Mouse (Mus musculus) midbrain, embryonic 14.5 days (tissue): Measurements from ENCODE around the gene Adamtsl2. TPM values are rescaled to one million over a fixed set of nuclear protein-coding genes. Genes with fewer than 3 reads are reported as not detected.

Source experiments
- ATAC-seq: fragments of 200-750 bp; cut with Nextera tagmentation; 2 replicates; pipeline ENCODE4 v1.8.0; 2017; ENCODE audit warnings: moderate number of reproducible peaks, moderate library complexity; ENCODE audit not compliant: low FRiP score, low TSS enrichment
- DNase-seq: peaks from one replicate; pipeline ENCODE4 v3.0.0-alpha.2; 2015
- H3K27ac ChIP-seq: fragments of 300-500 bp; sonication (generic); replicated peaks from 2 replicates; pipeline ENCODE4 v1.5.1; 2014; ENCODE audit warnings: mild to moderate bottlenecking, low read depth, low read length, moderate library complexity
- H3K27me3 ChIP-seq: fragments of 300-500 bp; sonication (generic); 2 replicates; pipeline ENCODE4 v1.6.1; 2014; ENCODE audit warnings: low read length, control low read depth, mixed read lengths; ENCODE audit not compliant: control insufficient read depth, insufficient read depth
- H3K36me3 ChIP-seq: fragments of 300-500 bp; sonication (generic); 2 replicates; pipeline ENCODE4 v1.6.1; 2014; ENCODE audit warnings: low read length, control low read depth; ENCODE audit not compliant: control insufficient read depth, insufficient read depth
- H3K4me1 ChIP-seq: fragments of 300-500 bp; sonication (generic); 2 replicates; pipeline ENCODE4 v1.6.1; 2014; ENCODE audit warnings: mild to moderate bottlenecking, antibody characterized with exemption, low read length, control low read depth; ENCODE audit not compliant: control insufficient read depth, insufficient read depth
- H3K4me2 ChIP-seq: fragments of 300-500 bp; sonication (generic); 2 replicates; pipeline ENCODE4 v1.6.1; 2014; ENCODE audit warnings: mild to moderate bottlenecking, low read length, moderate library complexity
- H3K4me3 ChIP-seq: fragments of 300-500 bp; sonication (generic); replicated peaks from 2 replicates; pipeline ENCODE4 v1.5.1; 2014; ENCODE audit warnings: low read depth, low read length
- H3K9ac ChIP-seq: fragments of 300-500 bp; sonication (generic); replicated peaks from 2 replicates; pipeline ENCODE4 v1.6.1; 2014; ENCODE audit warnings: mild to moderate bottlenecking, low read length, moderate library complexity
- H3K9me3 ChIP-seq: fragments of 300-500 bp; sonication (generic); 2 replicates; pipeline ENCODE4 v1.6.1; 2016; ENCODE audit warnings: low read length, control low read depth, mixed read lengths; ENCODE audit not compliant: control insufficient read depth
- WGBS: fragments of 180-500 bp; shearing (Covaris S2); extraction: QIAGEN DNeasy Blood & Tissue Kit; methylation state at CpG from one replicate; pipeline ENCODE4 v1.1.7; 2014; 5-methylcytosine and 5-hydroxymethylcytosine counted together
- polyA plus RNA-seq: library from polyadenylated mRNA; unstranded; fragments of >200 nt; fragmentation: Nextera tagmentation; extraction: Ambion mirVana; gene quantifications from 2 replicates; pipeline ENCODE4 v1.2.1, GENCODE M21; 2014

The Adamtsl2 gene
- polyA plus RNA-seq, 1 experiment from 2014 or later: 7.6 TPM

DNA sequence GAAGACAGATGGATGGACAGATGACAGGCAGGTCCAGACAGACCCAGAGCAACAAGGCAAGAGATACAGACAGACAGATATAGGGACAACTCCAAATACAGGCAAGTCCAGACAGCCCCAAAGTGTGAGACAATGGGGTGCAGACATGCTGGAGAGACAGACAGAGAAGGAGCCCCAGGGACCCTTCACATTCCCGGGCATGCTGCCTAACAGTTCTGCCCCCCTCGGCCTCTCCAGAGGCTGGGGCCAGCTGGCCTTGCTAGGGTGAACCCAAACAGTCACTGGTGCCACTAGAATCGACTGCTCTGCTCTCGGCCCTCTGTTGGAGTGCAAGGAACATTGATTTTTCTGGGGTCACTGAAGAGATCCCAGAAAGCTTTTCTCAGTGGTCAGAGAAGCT, 39.3 kb downstream of the Adamtsl2 start:
- Histone ChIP-seq H3K4me3 (no peak overlapping the region), H3K27ac (no peak overlapping the region), H3K36me3 (no peaks in the 10 kb centered on the region), H3K4me2 (no peak overlapping the region), H3K4me1 (peaks cover 22% of the 10 kb centered on the region; the same call in 1 of the 2 replicates), H3K9me3 (no peaks in the 10 kb centered on the region), H3K27me3 (no peaks in the 10 kb centered on the region), H3K9ac (no peak overlapping the region)
- ATAC-seq (no peak), DNase-seq (no peak)
- 69% methylated on average over 4 of the region's 4 CpGs for WGBS

DNA sequence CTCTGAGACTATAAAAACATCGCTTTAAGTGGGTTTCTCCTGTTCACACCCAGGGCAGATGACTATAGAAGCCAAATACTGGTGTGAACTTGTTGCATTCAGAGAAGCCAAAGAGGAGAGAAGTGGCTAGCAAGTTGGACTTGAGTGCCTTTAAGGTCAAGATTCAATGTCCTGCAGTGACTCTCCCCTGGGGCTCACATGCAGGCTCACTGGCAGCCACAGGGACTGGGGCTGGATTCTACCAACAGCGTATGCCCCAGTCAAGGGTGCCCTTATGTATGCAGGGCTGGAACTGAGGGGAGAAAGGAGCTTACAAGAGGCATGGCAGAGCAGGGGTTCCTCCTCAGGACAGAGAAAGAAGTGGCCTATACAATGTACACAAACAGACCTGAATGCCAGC, 40.6 kb downstream of the Adamtsl2 start:
- DNase-seq: no peak
- Histone ChIP-seq H3K27ac (no peak overlapping the region), H3K9me3 (no peaks in the 10 kb centered on the region), H3K4me3 (no peak overlapping the region), H3K27me3 (no peaks in the 10 kb centered on the region), H3K4me1 (peaks cover 22% of the 10 kb centered on the region; the same call in 1 of the 2 replicates), H3K9ac (no peak overlapping the region), H3K4me2 (no peak overlapping the region), H3K36me3 (no peaks in the 10 kb centered on the region)
- no peak for ATAC-seq
- 90% methylated on average over 2 of the region's 2 CpGs for WGBS

DNA sequence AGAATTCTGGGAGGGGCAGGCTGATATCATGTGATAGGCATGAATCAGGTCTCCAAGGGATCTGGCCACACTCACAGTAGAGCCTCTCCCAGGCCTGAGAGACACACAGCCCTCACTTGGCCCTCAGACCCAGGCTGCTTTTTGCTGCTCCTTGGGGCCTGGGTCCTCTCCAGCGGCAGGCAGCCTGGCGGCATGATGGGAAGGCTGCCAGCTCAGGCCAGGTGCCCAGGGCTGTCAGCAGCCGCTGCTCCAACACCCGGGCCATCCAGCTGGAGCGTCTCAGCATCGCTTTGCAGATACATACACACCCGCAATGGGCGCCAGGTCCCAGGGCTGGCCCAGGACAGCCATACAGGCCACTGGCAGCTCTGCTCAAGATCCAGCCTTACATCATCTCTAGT, 41.1 kb downstream of the Adamtsl2 start:
- WGBS: 78% methylated on average over 8 of the region's 8 CpGs
- H3K4me2 ChIP-seq: no peak overlapping the region
- H3K27ac ChIP-seq: no peak overlapping the region
- H3K27me3 ChIP-seq: no peaks in the 10 kb centered on the region
- peaks cover 22% of the 10 kb centered on the region; the same call in 1 of the 2 replicates for H3K4me1 ChIP-seq
- H3K36me3 ChIP-seq: no peaks in the 10 kb centered on the region
- H3K4me3 ChIP-seq: no peak overlapping the region
- ATAC-seq (no peak), DNase-seq (peak; percentile 43)
- no peak overlapping the region for H3K9ac ChIP-seq
- no peaks in the 10 kb centered on the region for H3K9me3 ChIP-seq

DNA sequence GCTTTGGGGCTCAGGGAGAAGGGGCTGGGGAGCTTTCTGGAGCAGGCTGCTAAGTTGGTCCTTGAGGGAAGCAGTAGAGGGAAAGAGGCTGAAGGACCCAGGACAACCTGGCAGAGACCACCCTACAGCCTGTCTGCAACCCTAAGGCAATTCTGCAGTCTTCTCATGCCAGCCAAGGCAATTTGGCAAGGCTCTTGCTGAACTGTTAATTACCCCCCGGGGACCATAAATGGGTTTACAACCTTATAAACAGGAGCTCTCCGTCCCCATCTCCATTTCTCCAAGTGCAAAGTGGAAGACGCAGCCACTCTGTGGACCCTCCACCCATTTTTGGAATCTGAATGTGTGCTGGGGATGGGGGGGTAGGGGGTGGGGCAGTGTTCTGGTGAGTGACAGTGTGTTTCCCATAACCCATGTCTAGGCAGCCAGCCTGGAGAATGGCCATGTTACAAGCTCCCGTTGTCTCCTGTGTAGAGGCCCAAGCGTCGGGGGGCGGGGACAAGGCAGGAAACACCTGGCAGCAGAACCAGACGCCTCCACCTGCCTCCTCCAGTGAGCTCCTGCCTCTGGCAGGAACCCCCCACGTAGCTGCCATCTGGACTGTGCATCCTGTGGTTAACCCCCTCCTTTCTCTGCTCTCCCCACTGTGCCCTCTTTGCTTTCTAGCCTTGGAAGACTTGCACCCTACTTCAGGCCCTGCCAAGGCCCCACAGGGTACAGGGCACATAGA, 42.6 kb downstream of the Adamtsl2 start:
- no peak overlapping the region for H3K27ac ChIP-seq
- DNase-seq: peak; percentile 53
- 41% methylated on average over 9 of the region's 9 CpGs for WGBS

DNA sequence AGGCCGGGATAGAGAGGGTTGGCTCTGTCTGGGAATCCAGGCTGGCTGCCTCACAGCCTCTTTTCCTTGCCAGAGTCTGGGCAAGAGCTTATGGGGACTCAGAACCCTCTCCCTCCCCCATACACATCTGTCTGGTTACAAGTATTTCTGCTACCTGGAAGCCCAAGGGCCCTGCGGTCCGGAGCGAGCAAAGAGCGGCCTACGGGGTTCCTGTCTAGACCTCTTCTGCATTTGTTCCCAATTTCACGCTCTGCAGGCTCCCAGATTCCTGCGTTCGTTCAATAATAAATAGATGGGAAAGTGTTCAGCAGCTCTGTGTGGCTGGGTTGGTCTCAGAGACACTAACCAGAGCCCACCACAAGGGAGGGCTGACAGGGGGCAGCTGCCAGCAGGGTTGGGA, 43.4 kb downstream of the Adamtsl2 start:
- no peak overlapping the region for H3K4me2 ChIP-seq
- no peaks in the 10 kb centered on the region for H3K9me3 ChIP-seq
- 26% methylated on average over 9 of the region's 9 CpGs for WGBS
- no peaks in the 10 kb centered on the region for H3K27me3 ChIP-seq
- no peaks in the 10 kb centered on the region for H3K36me3 ChIP-seq
- H3K9ac ChIP-seq: no peak overlapping the region
- H3K4me3 ChIP-seq: no peak overlapping the region
- ATAC-seq (no peak), DNase-seq (peak; percentile 39)
- H3K4me1 ChIP-seq: peaks cover 22% of the 10 kb centered on the region; the same call in 1 of the 2 replicates
- no peak overlapping the region; the same call in 1 of the 2 replicates for H3K27ac ChIP-seq

More for the DNA sequence above, 42.6 kb downstream of the Adamtsl2 start:
- H3K9ac ChIP-seq: no peak overlapping the region
- ATAC-seq: peak; percentile 64
- no peaks in the 10 kb centered on the region for H3K9me3 ChIP-seq
- peaks cover 22% of the 10 kb centered on the region; the same call in 1 of the 2 replicates for H3K4me1 ChIP-seq
- no peaks in the 10 kb centered on the region for H3K36me3 ChIP-seq
- no peaks in the 10 kb centered on the region for H3K27me3 ChIP-seq
- no peak overlapping the region for H3K4me2 ChIP-seq
- H3K4me3 ChIP-seq: no peak overlapping the region

DNA sequence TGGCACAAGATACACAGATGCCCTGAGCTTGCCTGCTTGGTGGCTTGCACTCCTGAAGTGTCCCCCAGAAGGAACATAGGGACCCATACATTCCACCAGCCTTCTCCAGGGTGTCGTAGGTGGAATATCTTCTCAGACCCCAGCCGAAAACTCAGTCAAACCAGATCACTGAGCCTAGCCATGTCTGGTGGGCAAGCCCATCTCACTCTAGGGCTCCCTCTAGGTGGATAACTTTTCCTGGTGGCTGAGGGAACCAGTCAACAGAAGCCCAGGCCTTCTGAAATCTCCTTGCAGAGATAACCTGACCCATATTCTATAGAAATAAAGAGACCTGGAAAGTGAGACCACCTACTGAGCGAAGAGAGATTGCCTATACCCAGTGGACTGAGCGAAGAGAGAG, 43.9 kb downstream of the Adamtsl2 start:
- H3K4me1 ChIP-seq: peaks cover 22% of the 10 kb centered on the region; the same call in 1 of the 2 replicates
- H3K36me3 ChIP-seq: no peaks in the 10 kb centered on the region
- no peaks in the 10 kb centered on the region for H3K27me3 ChIP-seq
- H3K27ac ChIP-seq: no peak overlapping the region
- WGBS: 92% methylated on average over 4 of the region's 4 CpGs
- no peak overlapping the region for H3K9ac ChIP-seq
- DNase-seq (no peak), ATAC-seq (no peak)
- no peaks in the 10 kb centered on the region for H3K9me3 ChIP-seq
- no peak overlapping the region for H3K4me2 ChIP-seq
- H3K4me3 ChIP-seq: no peak overlapping the region

DNA sequence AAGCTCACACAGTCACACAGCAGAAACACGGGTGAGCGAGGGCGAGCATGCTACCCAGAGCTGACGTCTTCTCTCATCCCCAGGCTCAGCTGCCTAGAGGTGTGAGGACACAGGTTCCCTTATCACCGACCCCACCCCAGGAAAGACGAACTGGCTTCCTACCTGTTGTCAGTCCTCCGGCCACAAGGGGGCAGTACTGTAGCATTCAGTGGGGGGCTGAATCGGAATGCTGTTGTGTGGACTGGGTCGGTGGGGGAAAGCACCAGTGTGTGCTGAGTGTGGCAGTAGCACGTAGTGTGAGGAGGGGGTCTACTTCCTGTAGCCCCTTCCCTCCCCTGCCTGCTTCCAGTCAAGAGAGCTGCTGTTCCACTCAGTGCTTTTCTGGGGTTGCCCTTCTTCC, 46.8 kb downstream of the Adamtsl2 start:
- WGBS: 42% methylated on average over 10 of the region's 10 CpGs
- Histone ChIP-seq H3K27me3 (no peaks in the 10 kb centered on the region), H3K9me3 (no peaks in the 10 kb centered on the region), H3K36me3 (no peaks in the 10 kb centered on the region), H3K4me2 (no peak overlapping the region), H3K9ac (no peak overlapping the region), H3K27ac (no peak overlapping the region), H3K4me3 (no peak overlapping the region), H3K4me1 (peaks cover 15% of the 10 kb centered on the region; the same call in 1 of the 2 replicates)
- DNase-seq (peak; percentile 33), ATAC-seq (no peak)

DNA sequence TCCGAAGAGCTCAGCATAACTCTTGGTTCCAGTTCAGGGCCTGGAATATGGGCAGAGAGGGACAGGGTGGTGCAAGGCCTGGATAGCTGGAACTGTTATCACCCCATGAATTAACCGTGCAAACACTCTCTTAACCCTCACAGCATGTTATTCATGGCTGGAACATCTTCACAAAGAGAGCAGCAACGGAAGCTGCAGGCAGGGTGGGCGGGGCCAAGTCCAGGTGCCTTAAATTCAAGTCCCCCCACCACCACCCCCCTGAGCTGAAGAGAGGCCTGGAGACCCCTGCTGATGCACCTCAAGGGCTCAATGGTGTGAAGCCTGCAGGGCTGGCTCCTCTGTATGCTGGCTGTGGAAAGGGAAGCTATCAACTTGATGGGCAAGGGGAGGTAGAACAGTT, 47.3 kb downstream of the Adamtsl2 start:
- ATAC-seq: no peak
- Histone ChIP-seq H3K4me2 (no peak overlapping the region), H3K36me3 (no peaks in the 10 kb centered on the region), H3K9ac (no peak overlapping the region), H3K27ac (no peak overlapping the region), H3K4me3 (no peak overlapping the region), H3K9me3 (no peaks in the 10 kb centered on the region), H3K4me1 (peaks cover 11% of the 10 kb centered on the region; the same call in 1 of the 2 replicates), H3K27me3 (no peaks in the 10 kb centered on the region)
- DNase-seq: no peak
- WGBS: 56% methylated on average over 4 of the region's 4 CpGs

DNA sequence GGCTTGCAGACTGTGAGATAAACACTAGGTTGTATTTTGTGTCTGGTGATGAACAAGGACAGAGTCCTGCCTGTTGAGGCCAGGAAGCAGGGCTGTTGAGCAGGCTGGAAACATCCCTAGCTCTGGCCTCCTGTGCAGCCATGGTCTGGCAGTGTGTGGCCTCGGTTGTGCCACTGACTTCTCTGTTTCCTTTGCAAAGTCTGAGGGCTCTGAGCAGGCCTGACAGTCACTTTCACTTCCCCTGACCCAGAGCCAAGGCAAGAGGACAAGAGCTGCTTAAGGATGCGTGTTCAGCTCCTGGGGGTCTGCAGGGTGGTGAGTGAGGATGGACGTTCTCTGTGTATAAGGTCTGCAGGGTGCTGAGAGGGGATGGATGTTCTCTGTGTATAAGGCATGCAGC, 49.8 kb downstream of the Adamtsl2 start:
- no peak for ATAC-seq
- no peaks in the 10 kb centered on the region for H3K27me3 ChIP-seq
- H3K36me3 ChIP-seq: no peaks in the 10 kb centered on the region
- no peak overlapping the region for H3K4me3 ChIP-seq
- DNase-seq: no peak
- no peaks in the 10 kb centered on the region for H3K9me3 ChIP-seq
- 71% methylated on average over 3 of the region's 3 CpGs for WGBS
- no peak overlapping the region for H3K9ac ChIP-seq
- H3K27ac ChIP-seq: no peak overlapping the region
- no peaks in the 10 kb centered on the region for H3K4me1 ChIP-seq
- no peak overlapping the region for H3K4me2 ChIP-seq
